Mouse (Mus musculus): Measurements from ENCODE around the gene Akr1b3.

Gene Akr1b3

GRCm38 (mm10) chr6:34316854-34317771 is at the start of gene Akr1b3:
Akr1b3 (minus strand) TSS chr6:34317478.
- WGBS: 1% methylated on average over 60 of the region's 60 CpGs

DNA sequence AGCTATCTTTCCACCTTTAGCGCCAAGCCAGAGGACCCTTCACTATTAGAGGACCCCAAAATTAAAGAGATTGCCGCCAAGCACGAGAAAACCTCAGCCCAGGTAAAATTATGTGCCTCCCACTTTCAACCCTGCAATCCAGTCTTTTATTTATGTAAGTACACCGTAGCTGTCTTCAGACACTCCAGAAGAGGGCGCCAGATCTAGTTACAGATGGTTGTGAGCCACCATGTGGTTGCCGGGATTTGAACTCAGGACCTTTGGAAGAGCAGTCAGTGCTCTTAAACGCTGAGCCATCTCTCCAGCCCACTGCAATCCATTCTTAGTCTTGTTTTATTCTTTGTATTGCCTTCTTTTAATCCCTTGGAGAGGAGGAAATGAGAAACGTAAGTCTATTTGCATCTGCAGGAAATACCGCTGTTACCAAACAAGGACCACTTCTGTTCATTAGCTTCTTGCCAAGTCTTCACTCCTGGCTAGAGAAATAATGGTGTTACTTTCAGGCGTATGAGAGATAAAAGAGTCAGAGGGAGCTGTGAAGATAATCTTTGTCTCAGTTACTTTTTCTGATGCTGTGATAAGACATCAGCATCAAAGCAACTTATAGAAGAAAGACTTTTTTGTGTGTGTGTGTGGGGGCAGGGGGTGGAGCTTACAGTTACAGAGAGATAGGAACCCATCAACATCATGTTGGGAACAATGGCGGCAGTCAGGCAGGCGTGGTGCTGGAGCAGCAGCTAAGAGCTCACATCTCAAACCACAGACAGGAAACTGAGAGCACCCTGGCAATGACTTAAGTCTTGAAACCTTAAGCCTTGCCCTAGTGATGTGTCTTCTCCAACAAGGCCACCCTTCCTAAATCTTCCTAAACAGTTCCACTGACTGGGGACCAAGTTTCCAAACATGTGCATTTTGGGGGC is 47.2 kb upstream of the Akr1b3 start:
- WGBS: 74% methylated on average over 12 of the region's 12 CpGs

GRCm38 (mm10) chr6:34355841-34356240 is 38.6 kb upstream of the Akr1b3 start:
- 92% methylated on average over 9 of the region's 9 CpGs for WGBS

DNA sequence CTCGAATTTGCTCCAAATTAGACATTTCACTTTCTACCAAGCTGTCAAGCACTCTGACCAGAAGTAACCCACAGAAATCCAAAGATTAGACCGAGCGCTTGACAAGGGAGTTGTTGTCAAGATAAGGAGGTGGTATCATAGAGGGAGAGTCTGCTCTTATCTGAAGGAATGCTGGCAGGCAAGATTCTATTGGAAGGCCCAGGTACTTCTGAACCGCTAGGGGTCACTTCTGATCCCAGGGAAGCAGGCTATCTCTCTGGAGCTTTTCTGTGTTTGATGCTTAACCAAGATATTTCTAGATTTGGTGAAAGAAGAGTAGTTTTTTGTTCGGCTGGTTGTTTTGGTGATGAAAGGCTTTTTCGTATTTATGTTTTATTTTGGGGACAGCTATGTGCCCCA is 38.1 kb upstream of the Akr1b3 start:
- 88% methylated on average over 6 of the region's 6 CpGs for WGBS

GRCm38 (mm10) chr6:34354354-34355348 is 37.4 kb upstream of the Akr1b3 start:
- 87% methylated on average over 8 of the region's 8 CpGs for WGBS

DNA sequence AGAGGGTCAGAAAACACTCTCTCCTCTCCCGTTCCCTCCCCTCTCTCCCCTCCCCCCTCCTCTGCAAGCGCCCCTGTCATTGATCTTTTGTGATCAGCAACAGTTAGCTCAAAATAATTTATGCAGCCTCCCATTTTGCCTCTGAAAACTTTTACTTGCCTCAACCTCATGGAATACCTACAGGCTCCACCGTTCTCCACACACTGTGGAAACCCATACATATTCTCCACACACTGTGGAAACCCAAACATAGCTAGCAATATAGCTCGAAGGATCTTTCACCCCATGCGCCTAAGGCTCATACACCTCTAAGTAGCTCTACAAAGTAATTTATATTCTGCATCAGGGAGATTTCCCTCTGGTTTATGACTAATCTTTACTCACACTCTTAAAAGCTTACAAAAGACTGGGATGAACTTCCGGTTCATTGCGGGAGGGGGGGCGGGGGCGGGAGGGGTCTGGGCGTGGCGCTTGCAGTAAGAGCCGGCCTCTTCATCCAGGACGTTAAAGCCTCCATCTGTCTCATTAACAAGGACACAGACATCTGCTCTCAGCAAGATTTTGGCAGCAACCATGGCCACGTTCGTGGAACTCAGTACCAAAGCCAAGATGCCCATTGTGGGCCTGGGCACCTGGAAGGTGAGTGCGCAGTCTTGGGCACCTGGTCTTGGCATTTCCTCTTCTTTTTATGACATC is 36.5 kb upstream of the Akr1b3 start, which contains the start of gene Akr1b8:
Gene Akr1b8 (plus strand): TSS at position 462 of the 696 bp plus-strand sequence.
- 23% methylated on average over 16 of the region's 16 CpGs for WGBS

GRCm38 (mm10) chr6:34352401-34352800 is 35.1 kb upstream of the Akr1b3 start:
- 94% methylated on average over 3 of the region's 3 CpGs for WGBS

GRCm38 (mm10) chr6:34351481-34351880 is 34.2 kb upstream of the Akr1b3 start:
- 59% methylated on average over 10 of the region's 10 CpGs for WGBS

- 87% methylated on average over 12 of the region's 12 CpGs for WGBS
These were observed 32.9 kb upstream of the Akr1b3 start for GRCm38 (mm10) chr6:34350037-34350699.

GRCm38 (mm10) chr6:34346096-34346898 is 29.0 kb upstream of the Akr1b3 start:
- 40% methylated on average over 14 of the region's 14 CpGs for WGBS

- 24% methylated on average over 9 of the region's 9 CpGs for WGBS
These were observed 27.7 kb upstream of the Akr1b3 start for GRCm38 (mm10) chr6:34344935-34345334.

DNA sequence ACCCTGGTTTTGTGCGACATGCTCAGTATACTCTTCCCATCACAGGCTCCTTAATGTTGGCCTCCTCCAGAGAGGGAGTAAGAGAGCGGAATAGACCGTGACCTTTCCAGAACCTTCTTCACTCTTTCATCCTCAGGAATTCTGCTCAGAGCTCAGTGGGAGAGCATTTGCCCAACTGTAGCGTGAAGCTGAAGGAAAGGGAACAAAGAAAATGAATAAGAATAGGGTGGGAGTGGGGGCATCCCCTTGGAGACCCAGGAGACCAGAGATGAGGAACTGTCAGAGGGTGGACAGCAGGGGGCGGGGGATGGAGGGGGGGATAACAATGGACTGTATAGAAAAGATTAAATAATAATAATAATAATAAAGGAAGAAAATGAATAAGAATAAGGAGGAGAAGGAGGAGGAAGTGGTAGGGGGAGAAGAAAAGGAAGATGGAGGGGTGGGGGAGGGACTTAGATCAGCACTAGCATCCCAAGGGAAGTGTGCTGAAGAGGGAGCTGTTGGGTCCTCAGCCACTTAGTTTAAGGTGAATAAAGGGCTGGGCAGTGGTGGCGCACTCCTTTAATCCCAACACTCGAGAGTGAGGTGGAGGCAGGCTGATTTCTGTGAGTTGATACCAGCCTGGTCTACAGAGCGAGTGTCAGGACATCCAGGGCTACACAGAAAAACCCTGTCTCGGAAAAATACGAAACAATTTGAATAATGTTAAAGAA is 27.0 kb upstream of the Akr1b3 start:
- 70% methylated on average over 10 of the region's 10 CpGs for WGBS

DNA sequence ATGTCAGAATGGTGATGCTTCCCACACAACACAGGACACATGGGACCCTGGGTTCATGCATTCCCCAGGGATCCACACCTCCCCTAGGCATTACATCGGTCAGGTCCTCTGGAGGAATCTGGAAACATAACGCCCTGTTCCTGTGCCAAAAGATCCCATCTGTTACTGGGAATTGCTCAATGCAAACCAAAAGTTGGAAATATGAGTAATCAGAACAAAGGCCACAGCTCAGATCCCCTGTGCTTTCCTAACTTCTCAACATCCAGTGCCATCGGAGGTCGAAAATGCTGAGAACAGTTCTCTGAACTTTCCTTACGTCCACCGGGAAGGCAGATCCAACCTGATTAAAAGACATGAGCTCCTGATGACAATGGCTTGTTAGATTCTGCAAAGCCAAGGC is 26.1 kb upstream of the Akr1b3 start:
- WGBS: 81% methylated on average over 6 of the region's 6 CpGs

- WGBS: 94% methylated on average over 2 of the region's 2 CpGs
These were observed 25.2 kb upstream of the Akr1b3 start for GRCm38 (mm10) chr6:34342476-34342875.

- 85% methylated on average over 4 of the region's 4 CpGs for WGBS
These were observed 24.7 kb upstream of the Akr1b3 start for GRCm38 (mm10) chr6:34341991-34342390.

GRCm38 (mm10) chr6:34337799-34338198 is 20.5 kb upstream of the Akr1b3 start:
- 42% methylated on average over 2 of the region's 2 CpGs for WGBS

DNA sequence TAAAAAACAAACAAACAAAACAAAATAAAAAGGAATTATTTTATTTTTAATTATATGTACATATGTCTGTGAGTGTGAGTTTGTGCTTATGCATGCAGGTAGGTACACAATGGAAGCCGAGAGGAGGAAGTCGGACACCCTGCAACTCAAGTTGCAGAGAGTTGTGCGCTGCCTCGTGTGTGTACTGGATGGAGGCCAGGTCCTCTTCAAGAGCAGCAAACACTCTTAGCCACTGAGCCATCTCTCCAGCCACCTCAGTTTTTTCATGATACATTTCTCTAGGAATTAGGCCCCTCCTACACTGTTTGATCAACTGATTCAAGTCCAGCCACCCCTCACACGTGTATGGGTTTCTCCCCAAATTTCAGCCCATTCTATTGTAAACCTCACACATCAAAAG is 17.4 kb upstream of the Akr1b3 start:
- whole genome bisulfite sequencing: 76% methylated on average over 5 of the region's 5 CpGs

DNA sequence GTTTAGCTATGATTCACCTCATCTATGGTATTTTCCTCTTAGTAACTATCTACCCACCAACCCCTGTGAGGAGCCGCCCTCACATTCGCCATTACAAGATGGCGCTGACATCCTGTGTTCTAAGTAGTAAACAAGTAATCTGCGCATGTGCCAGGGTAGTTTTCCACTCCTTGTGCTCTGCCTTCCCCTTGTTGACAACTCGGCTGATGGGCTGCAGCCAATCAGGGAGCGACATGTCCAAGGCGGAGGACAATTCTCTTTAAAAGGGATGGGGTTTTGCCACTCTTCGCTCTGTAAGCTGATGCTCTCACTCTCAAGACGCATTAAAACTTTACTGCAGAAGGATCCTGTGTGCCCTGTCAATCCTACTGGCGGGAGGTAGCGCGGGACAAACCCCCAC is 14.5 kb upstream of the Akr1b3 start:
- 90% methylated on average over 12 of the region's 12 CpGs for WGBS
